Mouse (Mus musculus): ENCODE data around the gene Llgl2. TPM values are rescaled to one million over a fixed set of nuclear protein-coding genes. Genes with fewer than 3 reads are reported as not detected.

The Llgl2 gene
- total and polyA plus RNA-seq, 3 experiments = 18.4 to 20.3 (median 19.4) TPM

DNA sequence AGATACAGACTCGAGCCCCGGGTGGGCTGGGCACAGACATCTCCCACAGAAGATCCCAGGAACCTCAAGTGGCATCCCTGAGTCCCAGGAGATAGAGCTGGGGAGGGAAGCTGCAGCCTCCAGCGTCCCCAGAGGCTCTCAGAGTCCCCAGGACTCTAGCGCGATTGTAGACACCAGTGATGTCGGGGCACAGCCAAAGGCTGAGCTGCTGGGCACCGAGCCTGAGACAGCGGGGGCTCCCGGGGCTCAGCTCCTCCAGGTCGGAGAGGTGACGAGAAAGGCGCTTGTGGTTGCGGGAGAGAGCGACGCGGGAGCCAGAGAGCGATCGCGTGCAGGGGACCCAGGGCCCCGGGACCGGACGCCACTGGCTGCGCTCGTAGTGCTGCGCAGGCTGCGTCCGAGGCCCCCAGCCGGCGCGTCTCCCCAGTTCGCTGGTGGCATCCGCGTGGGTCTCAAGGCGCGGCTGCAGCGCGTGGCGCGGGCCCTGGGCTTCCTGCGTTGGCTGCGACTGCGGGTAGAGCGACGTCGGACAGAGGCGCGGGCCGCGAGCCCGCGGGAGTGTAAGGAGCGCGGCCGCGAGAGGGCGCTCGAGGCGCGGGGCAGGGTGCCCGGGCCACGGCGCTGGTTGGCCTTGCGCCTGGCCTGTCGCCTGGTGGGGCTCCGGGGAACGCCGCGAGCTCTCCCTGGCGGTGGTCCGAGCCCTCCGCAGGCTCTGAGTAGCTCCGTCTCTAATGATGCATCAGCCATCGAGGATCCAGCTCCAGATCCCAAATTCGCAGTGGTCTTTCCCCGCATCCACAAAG lies 35.5 kb downstream of the Llgl2 start:
- Histone ChIP-seq H3K9ac (ENCODE audit: low read depth, low read length) (peak overlapping the region; percentile 77), H3K79me2 (replicated peaks; ENCODE audit: control insufficient read depth, insufficient read depth, low read length) (no peaks in the 10 kb centered on the region), H3K36me3 (ENCODE audit: control insufficient read depth, insufficient read depth, low read length) (no peaks in the 10 kb centered on the region), H3K27me3 (ENCODE audit: control insufficient read depth, insufficient read depth, low read length) (peaks cover 11% of the 10 kb centered on the region), H3K4me1 (ENCODE audit: control insufficient read depth, insufficient read depth, low read length) (no peaks in the 10 kb centered on the region), H3K4me3 (peak overlapping the region; percentile 46), H3K27ac (no peak overlapping the region)
- TF ChIP-seq CTCF (IDR thresholded peaks at IDR 0.05) = peak; percentile 96
- no peak for TF ChIP-seq EP300 (IDR thresholded peaks at IDR 0.05; ENCODE audit: insufficient read depth, low read depth, low read length)
- no peak for TF ChIP-seq POLR2A (IDR thresholded peaks at IDR 0.05; ENCODE audit: insufficient read depth, low read depth, low read length)
- WGBS = 1% methylated on average over 75 of the region's 75 CpGs
- DNase-seq = peak; percentile 90 to 95
- intact Hi-C loops (cut with DNase I) = loop anchor here (1.0 to 2.0 kb wide), 2 partner anchors 35 to 137 kb away; partner anchors contain the start of gene Llgl2

DNA sequence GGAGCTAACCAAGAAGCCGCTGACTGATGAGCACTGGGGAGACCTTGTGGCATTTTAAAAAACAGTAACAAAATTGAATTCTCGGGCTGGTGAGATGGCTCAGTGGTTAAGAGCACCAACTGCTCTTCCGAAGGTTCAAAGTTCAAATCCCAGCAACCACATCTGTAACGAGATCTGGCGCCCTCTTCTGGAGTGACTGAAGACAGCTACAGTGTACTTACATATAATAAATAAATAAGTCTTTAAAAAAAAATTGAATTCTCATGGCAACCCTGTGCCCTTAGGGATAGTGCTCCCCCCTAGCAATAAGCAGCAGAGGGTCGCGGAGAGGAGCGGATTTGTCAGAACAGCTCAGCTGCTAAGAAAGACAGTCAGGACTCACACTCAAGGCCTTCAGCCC lies 40.0 kb downstream of the Llgl2 start:
- WGBS = 88% methylated on average over 8 of the region's 8 CpGs
- H3K27ac ChIP-seq = no peak overlapping the region
- H3K9ac ChIP-seq (ENCODE audit: low read depth, low read length) = no peak overlapping the region
- H3K27me3 ChIP-seq (ENCODE audit: control insufficient read depth, insufficient read depth, low read length) = peaks cover 4% of the 10 kb centered on the region
- H3K79me2 ChIP-seq (replicated peaks; ENCODE audit: control insufficient read depth, insufficient read depth, low read length) = no peaks in the 10 kb centered on the region
- no peaks in the 10 kb centered on the region for H3K36me3 ChIP-seq (ENCODE audit: control insufficient read depth, insufficient read depth, low read length)
- no peak for DNase-seq
- H3K4me3 ChIP-seq = no peak overlapping the region
- intact Hi-C loops (cut with DNase I) = no loop called here
- H3K4me1 ChIP-seq (ENCODE audit: control insufficient read depth, insufficient read depth, low read length) = no peaks in the 10 kb centered on the region
- TF ChIP-seq POLR2A (IDR thresholded peaks at IDR 0.05; ENCODE audit: insufficient read depth, low read depth, low read length) (no peak), CTCF (IDR thresholded peaks at IDR 0.05) (peak; percentile 29)

DNA sequence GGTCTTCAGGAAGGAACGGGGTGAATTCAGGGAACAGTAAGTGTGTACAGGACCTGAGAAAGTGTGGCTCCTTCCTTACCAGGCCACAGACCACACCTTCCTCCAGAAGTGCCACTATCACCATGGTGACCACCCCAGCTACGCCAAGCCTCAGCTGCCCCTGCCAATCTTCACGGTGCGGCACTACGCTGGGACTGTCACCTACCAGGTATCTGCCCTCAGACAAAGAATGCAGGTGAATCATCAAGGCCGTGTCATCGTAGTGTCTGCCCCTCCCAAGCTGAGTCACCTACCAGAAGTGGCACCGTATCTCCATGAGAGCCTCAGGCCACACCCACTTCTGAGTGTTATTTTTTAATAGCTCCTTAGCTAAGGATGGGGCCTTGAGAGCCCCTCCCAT lies 45.5 kb downstream of the Llgl2 start:
- WGBS = 61% methylated on average over 8 of the region's 8 CpGs
- H3K27ac ChIP-seq = no peak overlapping the region
- no peaks in the 10 kb centered on the region for H3K79me2 ChIP-seq (replicated peaks; ENCODE audit: control insufficient read depth, insufficient read depth, low read length)
- no peaks in the 10 kb centered on the region for H3K4me1 ChIP-seq (ENCODE audit: control insufficient read depth, insufficient read depth, low read length)
- DNase-seq = no peak
- no peaks in the 10 kb centered on the region for H3K27me3 ChIP-seq (ENCODE audit: control insufficient read depth, insufficient read depth, low read length)
- TF ChIP-seq EP300 (IDR thresholded peaks at IDR 0.05; ENCODE audit: insufficient read depth, low read depth, low read length) (no peak), POLR2A (IDR thresholded peaks at IDR 0.05; ENCODE audit: insufficient read depth, low read depth, low read length) (no peak), CTCF (IDR thresholded peaks at IDR 0.05) (no peak)
- no peak overlapping the region for H3K4me3 ChIP-seq
- intact Hi-C loops (cut with DNase I) = no loop called here
- no peak overlapping the region for H3K9ac ChIP-seq (ENCODE audit: low read depth, low read length)
- H3K36me3 ChIP-seq (ENCODE audit: control insufficient read depth, insufficient read depth, low read length) = no peaks in the 10 kb centered on the region

DNA sequence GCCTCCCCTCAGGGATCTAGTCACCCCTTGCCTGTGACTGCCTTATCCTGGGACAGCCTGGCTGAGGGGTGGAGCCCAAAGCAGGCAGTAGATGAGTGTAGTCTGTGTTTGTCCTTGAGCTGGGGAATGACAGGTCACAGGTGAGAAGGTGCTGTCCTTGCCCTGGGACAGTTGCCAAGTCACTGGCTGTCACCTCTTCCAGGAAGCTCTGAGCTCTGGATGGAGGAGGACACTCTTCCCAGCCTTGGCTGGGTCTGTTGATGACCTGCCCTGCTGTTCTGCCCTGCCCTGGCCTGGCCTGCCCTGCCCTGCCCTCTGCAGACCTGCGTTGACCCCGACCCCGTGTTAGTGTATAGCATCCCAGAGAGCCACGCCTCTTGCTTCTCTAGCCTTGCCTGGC lies 48.6 kb downstream of the Llgl2 start:
- TF ChIP-seq CTCF (IDR thresholded peaks at IDR 0.05) (no peak), EP300 (IDR thresholded peaks at IDR 0.05; ENCODE audit: insufficient read depth, low read depth, low read length) (no peak), POLR2A (IDR thresholded peaks at IDR 0.05; ENCODE audit: insufficient read depth, low read depth, low read length) (no peak)
- Histone ChIP-seq H3K4me3 (no peak overlapping the region), H3K9ac (ENCODE audit: low read depth, low read length) (no peak overlapping the region), H3K27ac (no peak overlapping the region), H3K4me1 (ENCODE audit: control insufficient read depth, insufficient read depth, low read length) (no peaks in the 10 kb centered on the region), H3K79me2 (replicated peaks; ENCODE audit: control insufficient read depth, insufficient read depth, low read length) (no peaks in the 10 kb centered on the region), H3K36me3 (ENCODE audit: control insufficient read depth, insufficient read depth, low read length) (no peaks in the 10 kb centered on the region), H3K27me3 (ENCODE audit: control insufficient read depth, insufficient read depth, low read length) (no peaks in the 10 kb centered on the region)
- intact Hi-C loops (cut with DNase I) = no loop called here
- WGBS = 74% methylated on average over 4 of the region's 4 CpGs
- DNase-seq = no peak

DNA sequence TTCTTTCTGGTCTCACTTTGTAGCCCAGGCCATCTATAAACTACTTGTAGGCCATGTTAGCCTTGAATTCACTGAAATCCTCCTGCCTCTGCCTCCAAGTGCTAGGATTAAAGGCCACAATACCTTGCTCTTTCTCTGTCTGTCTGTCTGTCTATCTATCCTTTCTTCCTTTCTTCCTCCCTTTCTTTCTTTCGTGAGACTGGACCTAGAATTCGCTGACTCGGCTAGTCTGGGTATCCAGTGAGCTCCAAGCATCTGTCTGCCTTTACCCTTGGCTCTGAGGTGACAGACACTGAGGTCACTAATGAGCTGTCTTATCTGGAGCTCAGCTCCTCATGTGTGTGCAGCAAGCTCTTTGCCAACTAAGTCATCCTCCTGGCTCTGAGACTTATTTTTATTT lies 52.1 kb downstream of the Llgl2 start:
- no peak for TF ChIP-seq EP300 (IDR thresholded peaks at IDR 0.05; ENCODE audit: insufficient read depth, low read depth, low read length)
- TF ChIP-seq CTCF (IDR thresholded peaks at IDR 0.05) = no peak
- TF ChIP-seq POLR2A (IDR thresholded peaks at IDR 0.05; ENCODE audit: insufficient read depth, low read depth, low read length) = no peak

DNA sequence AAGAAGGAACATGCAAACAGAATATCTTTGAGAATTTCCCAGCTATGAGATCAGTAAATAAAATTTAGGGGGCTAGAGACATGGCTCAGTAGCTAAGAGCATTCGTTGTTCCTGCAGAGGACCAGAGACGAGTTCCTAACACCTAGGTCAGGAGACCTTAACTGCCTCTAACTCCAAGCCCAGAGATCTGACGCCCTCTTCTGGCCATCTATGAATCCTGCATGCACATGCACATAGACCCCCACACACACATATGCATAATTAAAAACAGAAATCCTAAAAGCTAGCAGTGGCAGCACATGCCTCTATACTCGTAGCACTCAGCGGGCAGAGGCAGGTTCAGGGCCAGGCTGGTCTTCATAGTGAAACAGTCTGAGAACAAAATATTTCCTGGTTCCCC lies 52.6 kb downstream of the Llgl2 start:
- H3K4me3 ChIP-seq = no peak overlapping the region

More for the DNA sequence above, 52.1 kb downstream of the Llgl2 start:
- Histone ChIP-seq H3K27ac (no peak overlapping the region), H3K9ac (ENCODE audit: low read depth, low read length) (no peak overlapping the region), H3K4me3 (no peak overlapping the region), H3K4me1 (ENCODE audit: control insufficient read depth, insufficient read depth, low read length) (no peaks in the 10 kb centered on the region), H3K36me3 (ENCODE audit: control insufficient read depth, insufficient read depth, low read length) (no peaks in the 10 kb centered on the region), H3K27me3 (ENCODE audit: control insufficient read depth, insufficient read depth, low read length) (no peaks in the 10 kb centered on the region), H3K79me2 (replicated peaks; ENCODE audit: control insufficient read depth, insufficient read depth, low read length) (no peaks in the 10 kb centered on the region)
- no peak for DNase-seq
- intact Hi-C loops (cut with DNase I) = no loop called here
- 87% methylated on average over 3 of the region's 3 CpGs for WGBS

More for the DNA sequence above, 52.6 kb downstream of the Llgl2 start:
- no peak overlapping the region for H3K9ac ChIP-seq (ENCODE audit: low read depth, low read length)
- intact Hi-C loops (cut with DNase I) = no loop called here
- peak; percentile 7; the same call in 1 of the 2 replicates for TF ChIP-seq CTCF (IDR thresholded peaks at IDR 0.05)
- TF ChIP-seq POLR2A (IDR thresholded peaks at IDR 0.05; ENCODE audit: insufficient read depth, low read depth, low read length) = no peak
- H3K36me3 ChIP-seq (ENCODE audit: control insufficient read depth, insufficient read depth, low read length) = no peaks in the 10 kb centered on the region
- no peak overlapping the region for H3K27ac ChIP-seq
- DNase-seq = no peak
- H3K27me3 ChIP-seq (ENCODE audit: control insufficient read depth, insufficient read depth, low read length) = no peaks in the 10 kb centered on the region
- H3K4me1 ChIP-seq (ENCODE audit: control insufficient read depth, insufficient read depth, low read length) = no peaks in the 10 kb centered on the region
- no peaks in the 10 kb centered on the region for H3K79me2 ChIP-seq (replicated peaks; ENCODE audit: control insufficient read depth, insufficient read depth, low read length)
- WGBS = 87% methylated on average over 5 of the region's 5 CpGs
